Mouse (Mus musculus) E14TG2a.4 (cell line): ENCODE data around the gene Tdrd9.

Source experiments
- CTCF ChIP-seq: conservative IDR thresholded peaks from 2 replicates; pipeline ENCODE4 v1.5.1; 2014; ENCODE audit warnings: low read length
- NANOG ChIP-seq: IDR thresholded peaks from 2 replicates; pipeline ENCODE4 v1.6.1; 2014; ENCODE audit warnings: borderline replicate concordance, low read length, mixed read lengths
- POU5F1 ChIP-seq: IDR thresholded peaks from 2 replicates; pipeline ENCODE4 v1.6.1; 2014; ENCODE audit warnings: low read length, borderline replicate concordance

DNA sequence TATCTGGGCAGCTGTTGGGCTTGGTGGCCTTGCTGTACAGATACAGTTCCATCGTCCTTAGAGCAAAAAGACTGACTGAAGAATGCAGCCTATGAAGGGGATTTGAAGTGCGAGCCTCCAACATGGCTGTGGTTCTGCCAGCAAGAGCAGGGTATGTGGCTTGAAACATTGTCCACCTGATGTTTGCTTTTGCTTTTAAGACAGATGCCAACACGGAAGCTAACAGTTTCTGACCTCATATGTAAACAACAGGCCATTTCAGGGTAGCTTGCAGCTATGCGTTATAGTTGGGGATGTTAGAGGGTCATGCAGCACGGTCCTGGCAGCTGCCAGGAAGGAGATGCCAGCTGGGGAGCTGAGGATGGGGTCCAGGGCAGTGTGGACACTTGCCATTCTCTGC lies 20.9 kb upstream of the Tdrd9 start:
- TF ChIP-seq CTCF (no peak), POU5F1 (no peak), NANOG (no peak)
